Comparison of ENCODE assay signal across 8 mouse cellular contexts in the genomic region with DNA sequence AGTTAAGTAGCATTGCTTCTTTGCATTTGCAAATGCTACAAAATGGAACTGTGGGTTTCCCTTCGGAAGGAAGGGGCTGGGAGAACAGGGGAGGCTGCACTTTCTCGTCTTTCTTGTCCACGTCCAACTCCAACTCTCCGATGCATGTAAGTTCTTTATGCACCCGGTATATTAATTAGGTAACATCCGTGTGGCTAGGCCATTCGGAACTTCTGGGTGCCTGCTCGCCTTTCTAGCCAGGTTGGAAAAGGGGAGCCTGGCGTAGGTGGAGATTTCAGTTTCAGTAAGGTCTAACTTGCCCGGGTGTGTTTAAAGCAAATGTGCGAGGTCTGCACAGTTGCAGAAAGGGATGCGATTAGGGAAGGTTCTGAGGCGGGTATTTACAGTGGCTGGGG. TPM values are rescaled to one million over a fixed set of nuclear protein-coding genes. Genes with fewer than 3 reads are reported as not detected.
DNase-seq lines count a peak whose midpoint lies in the region; ATAC-seq lines count a peak whose summit lies in the region.

No protein-coding gene starts in this region.

- no peak for DNase-seq in kidney, adult 11 months
- DNase-seq in natural killer cell, adult 2 months (ENCODE audit: low spot score in 2 of 2), result no peak
- no peak for DNase-seq in cerebellum, adult 11-12 months
- DNase-seq in ovary, adult 18-20 months (ENCODE audit: low spot score), result no peak

- H3K4me3 ChIP-seq in kidney, embryonic 15.5 days (replicated peaks), result peak overlapping the region; percentile 69
- peak overlapping the region; percentile 64 for H3K4me3 ChIP-seq in embryonic facial prominence, embryonic 13.5 days
- H3K4me3 ChIP-seq in hindbrain, embryonic 15.5 days, result peak overlapping the region; percentile 70
- H3K4me3 ChIP-seq in midbrain, embryonic 16.5 days (ENCODE audit: low read depth, low read length), result peak overlapping the region; percentile 62

- H3K9ac ChIP-seq in kidney, embryonic 15.5 days, result peak overlapping the region; percentile 53
- H3K9ac ChIP-seq in embryonic facial prominence, embryonic 13.5 days, result peak overlapping the region; percentile 73
- peak overlapping the region; percentile 66 for H3K9ac ChIP-seq in hindbrain, embryonic 15.5 days
- H3K9ac ChIP-seq in midbrain, embryonic 16.5 days (ENCODE audit: low read depth, low read length), result peak overlapping the region; percentile 64

- H3K4me1 ChIP-seq in kidney, embryonic 15.5 days, result peaks cover 28% of the 10 kb centered on the region
- H3K4me1 ChIP-seq in embryonic facial prominence, embryonic 13.5 days, result peaks cover 26% of the 10 kb centered on the region
- H3K4me1 ChIP-seq in hindbrain, embryonic 15.5 days (replicated peaks), result peaks cover 63% of the 10 kb centered on the region
- H3K4me1 ChIP-seq in midbrain, embryonic 16.5 days (ENCODE audit: control insufficient read depth, insufficient read depth, low read length), result peaks cover 42% of the 10 kb centered on the region

- no peak overlapping the region for H3K27ac ChIP-seq in kidney, embryonic 15.5 days
- H3K27ac ChIP-seq in embryonic facial prominence, embryonic 13.5 days, result no peak overlapping the region
- H3K27ac ChIP-seq in hindbrain, embryonic 15.5 days (replicated peaks), result peak overlapping the region; percentile 73
- peak overlapping the region; percentile 41 for H3K27ac ChIP-seq in midbrain, embryonic 16.5 days (ENCODE audit: low read length)

- H3K9me3 ChIP-seq in kidney, embryonic 15.5 days (replicated peaks), result no peaks in the 10 kb centered on the region
- no peaks in the 10 kb centered on the region for H3K9me3 ChIP-seq in embryonic facial prominence, embryonic 13.5 days
- H3K9me3 ChIP-seq in hindbrain, embryonic 15.5 days, result no peaks in the 10 kb centered on the region
- H3K9me3 ChIP-seq in midbrain, embryonic 16.5 days (replicated peaks; ENCODE audit: control insufficient read depth, low read length, poor library complexity, severe bottlenecking), result no peaks in the 10 kb centered on the region

- H3K4me2 ChIP-seq in kidney, embryonic 15.5 days, result peak overlapping the region; percentile 96
- peak overlapping the region; percentile 88 for H3K4me2 ChIP-seq in embryonic facial prominence, embryonic 13.5 days
- H3K4me2 ChIP-seq in hindbrain, embryonic 15.5 days, result peak overlapping the region; percentile 75
- peak overlapping the region; percentile 64 for H3K4me2 ChIP-seq in midbrain, embryonic 16.5 days (ENCODE audit: low read length)

- no peaks in the 10 kb centered on the region for H3K36me3 ChIP-seq in kidney, embryonic 15.5 days
- H3K36me3 ChIP-seq in embryonic facial prominence, embryonic 13.5 days, result no peaks in the 10 kb centered on the region
- H3K36me3 ChIP-seq in hindbrain, embryonic 15.5 days, result no peaks in the 10 kb centered on the region
- no peaks in the 10 kb centered on the region for H3K36me3 ChIP-seq in midbrain, embryonic 16.5 days (ENCODE audit: control insufficient read depth, insufficient read depth, low read length)

- H3K27me3 ChIP-seq in kidney, embryonic 15.5 days, result peaks cover 92% of the 10 kb centered on the region
- H3K27me3 ChIP-seq in embryonic facial prominence, embryonic 13.5 days, result peaks cover 81% of the 10 kb centered on the region
- no peaks in the 10 kb centered on the region for H3K27me3 ChIP-seq in hindbrain, embryonic 15.5 days
- no peaks in the 10 kb centered on the region for H3K27me3 ChIP-seq in midbrain, embryonic 16.5 days (ENCODE audit: control insufficient read depth, insufficient read depth, low read depth, low read length)

- no peak for ATAC-seq in kidney, embryonic 15.5 days (replicated peaks; ENCODE audit: low FRiP score)
- ATAC-seq in embryonic facial prominence, embryonic 13.5 days (ENCODE audit: insufficient number of reproducible peaks, insufficient read depth, low FRiP score, low TSS enrichment, low read depth), result no peak
- no peak for ATAC-seq in hindbrain, embryonic 15.5 days (ENCODE audit: low FRiP score, low read depth)
- ATAC-seq in midbrain, embryonic 16.5 days, result no peak

- WGBS in kidney, embryonic 15.5 days, result 2% methylated on average over 13 of the region's 13 CpGs
- WGBS in embryonic facial prominence, embryonic 13.5 days, result 1% methylated on average over 13 of the region's 13 CpGs
- 2% methylated on average over 13 of the region's 13 CpGs for WGBS in hindbrain, embryonic 15.5 days
- WGBS in midbrain, embryonic 16.5 days, result 2% methylated on average over 13 of the region's 13 CpGs

RNA-seq across cellular contexts. Expression of gene Kirrel3, which starts 3.6 kb away (rescaled TPM):
- polyA plus RNA-seq in kidney, embryonic 15.5 days (2015; fragmentation: Nextera tagmentation; extraction: Ambion mirVana), result 3.1 and 3.4 TPM in 2 replicates
- polyA plus RNA-seq in embryonic facial prominence, embryonic 13.5 days (2015; fragmentation: Nextera tagmentation; extraction: Ambion mirVana), result 6.9 and 7.9 TPM in 2 replicates
- 38.2 and 50.1 TPM in 2 replicates for polyA plus RNA-seq in hindbrain, embryonic 15.5 days (2015; fragmentation: Nextera tagmentation; extraction: Ambion mirVana)
- polyA plus RNA-seq in midbrain, embryonic 16.5 days (2015; fragmentation: Nextera tagmentation; extraction: Ambion mirVana), result 54.0 and 55.2 TPM in 2 replicates

Comparison
In these comparisons a context has a peak if more than half of its experiments do, and no peak if none do; other contexts are left out.
1. H3K27ac ChIP-seq: peak in hindbrain, embryonic 15.5 days (single experiment) and midbrain, embryonic 16.5 days (single experiment); none in kidney, embryonic 15.5 days (single experiment) and embryonic facial prominence, embryonic 13.5 days (single experiment).
2. Peak in every context shown above with its lines, with median percentiles within 50 percentile points of each other: H3K4me2 ChIP-seq, H3K4me3 ChIP-seq and H3K9ac ChIP-seq.